Mouse (Mus musculus): ENCODE results near the gene Pes1. TPM values are rescaled to one million over a fixed set of nuclear protein-coding genes. Genes with fewer than 3 reads are reported as not detected.
"Not testable (repeated sequence)": the region's sequence is repeated elsewhere in the genome, so short reads cannot be mapped to it uniquely, and the experiment has no call there.

Gene Pes1
- polyA plus RNA-seq, 1 experiment from 2014 or later: 48.2 TPM

DNA sequence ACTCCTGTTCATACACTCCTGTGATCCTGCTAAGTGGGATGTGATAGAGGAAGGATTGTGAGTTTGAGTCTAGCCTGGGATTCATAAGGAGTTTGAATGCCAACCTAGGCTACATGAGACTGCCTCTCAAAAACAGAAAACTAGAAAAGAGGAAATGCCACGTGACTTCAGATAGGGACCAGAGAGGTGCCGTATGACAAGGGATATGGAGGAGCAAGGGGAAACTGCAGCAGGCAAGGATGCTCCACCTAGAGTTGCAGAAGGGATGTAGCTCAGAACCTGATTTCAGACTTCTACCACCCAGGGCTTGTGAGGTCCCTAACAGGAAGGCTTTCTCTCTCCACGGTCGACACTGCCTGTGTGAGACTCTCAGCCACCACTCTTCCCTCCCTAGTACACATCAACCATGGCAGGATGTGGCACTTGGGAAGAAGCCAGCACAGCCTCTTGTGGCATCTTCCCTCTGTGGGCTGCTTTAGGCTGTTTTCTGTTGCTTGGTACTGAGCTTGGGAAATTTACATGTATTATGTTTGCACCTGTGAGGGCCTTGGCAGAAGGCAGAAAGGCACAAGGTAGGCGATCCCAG is 41.5 kb downstream of the Pes1 start:
- H3K4me1 ChIP-seq (ENCODE audit: control insufficient read depth, insufficient read depth, low read length): no peaks in the 10 kb centered on the region
- no peak overlapping the region for H3K4me2 ChIP-seq
- H3K4me3 ChIP-seq (ENCODE audit: low read depth, low read length): no peak overlapping the region
- no peaks in the 10 kb centered on the region for H3K36me3 ChIP-seq (ENCODE audit: control insufficient read depth, insufficient read depth, low read length)
- no peak overlapping the region for H3K9ac ChIP-seq (ENCODE audit: low read depth, low read length)
- H3K27me3 ChIP-seq (ENCODE audit: control insufficient read depth, insufficient read depth, low read length): peaks cover 3% of the 10 kb centered on the region
- WGBS (ENCODE audit: insufficient replicate concordance): 43% methylated on average over 5 of the region's 5 CpGs
- H3K9me3 ChIP-seq (replicated peaks; ENCODE audit: control insufficient read depth, low read length): no peaks in the 10 kb centered on the region
- no peak overlapping the region for H3K27ac ChIP-seq (ENCODE audit: low read depth, low read length)
- ATAC-seq (replicated peaks; ENCODE audit: insufficient number of reproducible peaks, low FRiP score, low TSS enrichment): no peak

GRCm38 (mm10) chr11:4006462-4006861 is 42.7 kb downstream of the Pes1 start:
- Histone ChIP-seq H3K27ac (ENCODE audit: low read depth, low read length) (no peak overlapping the region), H3K9ac (ENCODE audit: low read depth, low read length) (no peak overlapping the region), H3K36me3 (ENCODE audit: control insufficient read depth, insufficient read depth, low read length) (no peaks in the 10 kb centered on the region), H3K9me3 (replicated peaks; ENCODE audit: control insufficient read depth, low read length) (no peaks in the 10 kb centered on the region), H3K4me1 (ENCODE audit: control insufficient read depth, insufficient read depth, low read length) (no peaks in the 10 kb centered on the region), H3K4me3 (ENCODE audit: low read depth, low read length) (no peak overlapping the region), H3K4me2 (no peak overlapping the region), H3K27me3 (ENCODE audit: control insufficient read depth, insufficient read depth, low read length) (no peaks in the 10 kb centered on the region)
- WGBS (ENCODE audit: insufficient replicate concordance): 77% methylated on average over 3 of the region's 3 CpGs
- no peak for ATAC-seq (replicated peaks; ENCODE audit: insufficient number of reproducible peaks, low FRiP score, low TSS enrichment)

DNA sequence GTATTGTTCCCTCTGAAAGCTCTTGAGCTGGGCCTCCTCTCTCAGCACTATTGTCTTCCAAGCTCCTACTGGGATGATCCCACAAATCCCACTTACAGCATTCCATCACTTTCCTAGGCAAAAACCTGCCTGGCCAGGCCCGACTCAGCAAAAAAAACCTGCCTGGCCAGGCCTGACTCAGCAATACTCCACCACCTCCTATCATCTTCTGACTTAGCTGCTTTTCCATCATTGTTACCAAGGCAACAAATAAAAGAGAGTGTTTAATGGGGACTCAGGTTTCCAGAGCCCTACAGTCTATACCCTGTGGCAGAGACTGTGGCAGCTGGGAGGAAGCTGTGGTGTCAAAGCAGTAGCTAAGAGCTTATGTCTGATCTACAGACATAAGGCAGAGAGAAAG is 48.8 kb downstream of the Pes1 start:
- 65% methylated on average over 1 of the region's 1 CpGs for WGBS (ENCODE audit: insufficient replicate concordance)
- H3K9me3 ChIP-seq (replicated peaks; ENCODE audit: control insufficient read depth, low read length): no peaks in the 10 kb centered on the region
- no peak overlapping the region for H3K4me2 ChIP-seq
- H3K36me3 ChIP-seq (ENCODE audit: control insufficient read depth, insufficient read depth, low read length): no peaks in the 10 kb centered on the region
- no peaks in the 10 kb centered on the region for H3K27me3 ChIP-seq (ENCODE audit: control insufficient read depth, insufficient read depth, low read length)
- no peak overlapping the region for H3K27ac ChIP-seq (ENCODE audit: low read depth, low read length)
- no peak for ATAC-seq (replicated peaks; ENCODE audit: insufficient number of reproducible peaks, low FRiP score, low TSS enrichment)
- no peaks in the 10 kb centered on the region for H3K4me1 ChIP-seq (ENCODE audit: control insufficient read depth, insufficient read depth, low read length)
- H3K9ac ChIP-seq (ENCODE audit: low read depth, low read length): no peak overlapping the region
- no peak overlapping the region for H3K4me3 ChIP-seq (ENCODE audit: low read depth, low read length)

DNA sequence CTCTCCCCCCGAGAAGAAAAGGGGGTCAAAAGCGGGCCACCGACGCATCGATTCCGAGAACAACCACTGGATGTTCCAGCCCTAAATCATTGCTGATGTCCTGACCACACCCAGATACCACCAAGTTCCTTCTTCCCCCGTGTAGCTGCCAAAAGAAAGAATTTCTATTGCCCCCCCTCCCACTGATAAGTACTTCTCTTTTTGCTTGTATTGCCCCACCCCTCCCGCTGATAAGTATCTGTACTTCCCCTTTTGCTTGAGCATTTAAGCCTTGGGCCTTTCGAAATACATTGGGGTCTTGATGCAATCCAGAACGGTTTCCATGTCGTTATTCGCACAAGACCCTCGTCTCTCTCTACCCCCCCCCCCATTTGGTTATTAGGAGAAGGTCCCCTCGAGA is 52.0 kb downstream of the Pes1 start:
- not testable (repeated sequence) for H3K9ac ChIP-seq (ENCODE audit: low read depth, low read length); H3K36me3 ChIP-seq (ENCODE audit: control insufficient read depth, insufficient read depth, low read length); H3K9me3 ChIP-seq (replicated peaks; ENCODE audit: control insufficient read depth, low read length); ATAC-seq (replicated peaks; ENCODE audit: insufficient number of reproducible peaks, low FRiP score, low TSS enrichment); H3K27ac ChIP-seq (ENCODE audit: low read depth, low read length); H3K27me3 ChIP-seq (ENCODE audit: control insufficient read depth, insufficient read depth, low read length); H3K4me1 ChIP-seq (ENCODE audit: control insufficient read depth, insufficient read depth, low read length); H3K4me2 ChIP-seq; H3K4me3 ChIP-seq (ENCODE audit: low read depth, low read length)
- 83% methylated on average over 14 of the region's 14 CpGs for WGBS (ENCODE audit: insufficient replicate concordance)

- H3K9me3 ChIP-seq (replicated peaks; ENCODE audit: control insufficient read depth, low read length); H3K27ac ChIP-seq (ENCODE audit: low read depth, low read length); H3K4me2 ChIP-seq; ATAC-seq (replicated peaks; ENCODE audit: insufficient number of reproducible peaks, low FRiP score, low TSS enrichment); H3K36me3 ChIP-seq (ENCODE audit: control insufficient read depth, insufficient read depth, low read length); H3K27me3 ChIP-seq (ENCODE audit: control insufficient read depth, insufficient read depth, low read length); H3K4me1 ChIP-seq (ENCODE audit: control insufficient read depth, insufficient read depth, low read length); H3K4me3 ChIP-seq (ENCODE audit: low read depth, low read length); H3K9ac ChIP-seq (ENCODE audit: low read depth, low read length): not testable (repeated sequence)
- 83% methylated on average over 13 of the region's 13 CpGs for WGBS (ENCODE audit: insufficient replicate concordance)
Observed at GRCm38 (mm10) chr11:4022111-4022510, 58.3 kb downstream of the Pes1 start.

GRCm38 (mm10) chr11:4023321-4023720 is 59.5 kb downstream of the Pes1 start:
- H3K4me2 ChIP-seq: no peak overlapping the region
- H3K9me3 ChIP-seq (replicated peaks; ENCODE audit: control insufficient read depth, low read length): no peaks in the 10 kb centered on the region
- 48% methylated on average over 2 of the region's 2 CpGs for WGBS (ENCODE audit: insufficient replicate concordance)
- H3K9ac ChIP-seq (ENCODE audit: low read depth, low read length): no peak overlapping the region
- H3K27me3 ChIP-seq (ENCODE audit: control insufficient read depth, insufficient read depth, low read length): no peaks in the 10 kb centered on the region
- no peaks in the 10 kb centered on the region for H3K4me1 ChIP-seq (ENCODE audit: control insufficient read depth, insufficient read depth, low read length)
- H3K27ac ChIP-seq (ENCODE audit: low read depth, low read length): no peak overlapping the region
- H3K4me3 ChIP-seq (ENCODE audit: low read depth, low read length): no peak overlapping the region
- no peak for ATAC-seq (replicated peaks; ENCODE audit: insufficient number of reproducible peaks, low FRiP score, low TSS enrichment)
- no peaks in the 10 kb centered on the region for H3K36me3 ChIP-seq (ENCODE audit: control insufficient read depth, insufficient read depth, low read length)

GRCm38 (mm10) chr11:4027066-4027465 is 63.3 kb downstream of the Pes1 start:
- ATAC-seq (replicated peaks; ENCODE audit: insufficient number of reproducible peaks, low FRiP score, low TSS enrichment): no peak

GRCm38 (mm10) chr11:4027561-4028334 is 64.0 kb downstream of the Pes1 start:
- WGBS (ENCODE audit: insufficient replicate concordance): 69% methylated on average over 9 of the region's 9 CpGs
- H3K4me1 ChIP-seq (ENCODE audit: control insufficient read depth, insufficient read depth, low read length): no peaks in the 10 kb centered on the region
- peaks cover 18% of the 10 kb centered on the region for H3K27me3 ChIP-seq (ENCODE audit: control insufficient read depth, insufficient read depth, low read length)
- ATAC-seq (replicated peaks; ENCODE audit: insufficient number of reproducible peaks, low FRiP score, low TSS enrichment): no peak
- no peaks in the 10 kb centered on the region; the same call in 1 of the 2 replicates for H3K9me3 ChIP-seq (replicated peaks; ENCODE audit: control insufficient read depth, low read length)
- H3K27ac ChIP-seq (ENCODE audit: low read depth, low read length): no peak overlapping the region
- H3K9ac ChIP-seq (ENCODE audit: low read depth, low read length): no peak overlapping the region
- no peak overlapping the region for H3K4me2 ChIP-seq
- H3K4me3 ChIP-seq (ENCODE audit: low read depth, low read length): no peak overlapping the region
- H3K36me3 ChIP-seq (ENCODE audit: control insufficient read depth, insufficient read depth, low read length): no peaks in the 10 kb centered on the region

More at GRCm38 (mm10) chr11:4027066-4027465, 63.3 kb downstream of the Pes1 start:
- Histone ChIP-seq H3K27ac (ENCODE audit: low read depth, low read length) (no peak overlapping the region), H3K4me2 (no peak overlapping the region), H3K9ac (ENCODE audit: low read depth, low read length) (no peak overlapping the region), H3K27me3 (ENCODE audit: control insufficient read depth, insufficient read depth, low read length) (peaks cover 12% of the 10 kb centered on the region), H3K9me3 (replicated peaks; ENCODE audit: control insufficient read depth, low read length) (no peaks in the 10 kb centered on the region; the same call in 1 of the 2 replicates), H3K4me1 (ENCODE audit: control insufficient read depth, insufficient read depth, low read length) (no peaks in the 10 kb centered on the region), H3K36me3 (ENCODE audit: control insufficient read depth, insufficient read depth, low read length) (no peaks in the 10 kb centered on the region), H3K4me3 (ENCODE audit: low read depth, low read length) (no peak overlapping the region)
- WGBS (ENCODE audit: insufficient replicate concordance): 68% methylated on average over 8 of the region's 8 CpGs

DNA sequence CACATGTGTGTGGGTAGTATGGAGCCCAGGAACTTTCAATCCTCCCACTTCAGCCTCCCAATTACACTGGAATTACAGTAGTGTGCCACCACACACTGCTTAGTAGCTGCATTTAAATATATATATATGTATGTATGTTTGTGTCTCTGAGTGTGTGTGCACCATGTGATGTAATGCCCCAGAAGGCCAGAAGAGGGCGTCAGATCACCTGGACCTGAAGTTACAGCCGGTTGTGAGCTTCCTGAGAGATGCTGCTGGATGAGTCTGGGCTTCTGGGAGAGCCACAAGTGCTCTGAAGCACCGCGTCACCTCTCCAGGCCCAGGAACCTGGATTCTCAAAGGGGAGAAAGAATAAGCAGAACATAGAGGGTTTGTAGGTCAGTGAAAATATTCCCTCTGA is 65.6 kb downstream of the Pes1 start:
- WGBS (ENCODE audit: insufficient replicate concordance): 71% methylated on average over 4 of the region's 4 CpGs
- Histone ChIP-seq H3K27ac (ENCODE audit: low read depth, low read length) (no peak overlapping the region), H3K9me3 (replicated peaks; ENCODE audit: control insufficient read depth, low read length) (no peaks in the 10 kb centered on the region; the same call in 1 of the 2 replicates), H3K4me1 (ENCODE audit: control insufficient read depth, insufficient read depth, low read length) (no peaks in the 10 kb centered on the region), H3K4me3 (ENCODE audit: low read depth, low read length) (no peak overlapping the region), H3K27me3 (ENCODE audit: control insufficient read depth, insufficient read depth, low read length) (peaks cover 18% of the 10 kb centered on the region), H3K4me2 (no peak overlapping the region), H3K9ac (ENCODE audit: low read depth, low read length) (no peak overlapping the region), H3K36me3 (ENCODE audit: control insufficient read depth, insufficient read depth, low read length) (no peaks in the 10 kb centered on the region)
- no peak for ATAC-seq (replicated peaks; ENCODE audit: insufficient number of reproducible peaks, low FRiP score, low TSS enrichment)

All from heart, embryonic 11.5 days (tissue).